Mouse (Mus musculus): ENCODE measurements around the gene Pnldc1.
"Not testable (repeated sequence)": the region's sequence is repeated elsewhere in the genome, so short reads cannot be mapped to it uniquely, and the experiment has no call there.

The Pnldc1 gene

DNA sequence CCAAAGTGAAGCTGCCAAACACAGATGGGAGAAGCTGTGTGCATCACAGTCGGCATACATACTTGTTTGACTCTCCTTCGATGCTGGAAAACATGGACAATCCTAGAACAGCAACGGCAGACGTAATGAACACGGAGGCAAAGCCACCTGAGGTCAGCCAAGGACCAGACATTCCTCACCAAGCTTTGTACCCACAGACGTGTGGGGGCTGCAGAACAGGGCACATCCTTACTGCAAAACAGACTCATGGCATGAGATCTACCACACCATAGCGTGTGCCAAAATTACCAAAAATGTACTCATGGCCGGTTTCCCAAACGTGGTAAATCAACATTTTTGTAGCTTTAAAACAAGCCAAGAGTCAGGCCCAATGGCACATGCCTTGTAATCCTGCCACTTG lies 3.6 kb downstream of the Pnldc1 start:
- no peak for DNase-seq (ENCODE audit: low spot score in 2 of 2)

DNA sequence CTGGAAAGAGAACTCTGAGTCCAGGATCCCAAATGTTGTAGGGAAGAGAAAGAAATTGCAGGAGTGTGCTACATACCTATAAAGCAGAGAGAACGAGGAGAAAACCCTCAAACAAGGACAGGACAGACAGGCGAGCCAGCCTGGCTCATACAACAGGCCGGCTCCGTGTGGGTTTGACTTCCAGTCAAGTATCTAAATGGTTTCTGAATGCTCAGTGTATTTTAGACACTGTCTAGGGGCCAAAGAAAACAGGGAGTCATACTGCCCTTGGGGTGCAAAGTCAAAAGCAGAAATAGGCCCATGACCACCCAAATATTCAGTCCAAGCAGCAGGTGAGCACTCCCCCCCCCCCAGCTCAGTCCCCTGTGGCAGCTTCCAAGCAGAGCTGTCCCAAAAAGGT lies 4.2 kb downstream of the Pnldc1 start:
- no peak for DNase-seq (ENCODE audit: low spot score in 2 of 2)

DNA sequence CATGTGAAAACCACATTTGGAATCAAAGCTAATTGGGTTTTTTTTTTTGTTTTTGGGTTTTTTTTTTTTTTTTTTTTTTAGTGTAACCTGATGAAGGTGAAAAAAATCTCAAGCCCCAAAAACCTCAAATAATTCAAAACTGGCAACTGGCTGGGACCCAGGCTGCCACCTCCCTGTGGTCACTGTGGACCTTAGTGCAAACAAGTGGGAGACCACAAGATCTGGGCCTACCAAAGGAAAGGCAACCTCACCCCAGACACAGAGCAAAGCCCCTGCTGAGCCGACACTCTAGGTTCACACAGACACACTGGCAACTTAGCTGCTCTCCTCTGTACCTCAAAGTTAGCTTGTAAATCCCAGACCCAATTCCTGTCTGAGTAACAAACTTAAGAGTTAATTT lies 5.7 kb downstream of the Pnldc1 start:
- no peak for DNase-seq (ENCODE audit: low spot score in 2 of 2)

DNA sequence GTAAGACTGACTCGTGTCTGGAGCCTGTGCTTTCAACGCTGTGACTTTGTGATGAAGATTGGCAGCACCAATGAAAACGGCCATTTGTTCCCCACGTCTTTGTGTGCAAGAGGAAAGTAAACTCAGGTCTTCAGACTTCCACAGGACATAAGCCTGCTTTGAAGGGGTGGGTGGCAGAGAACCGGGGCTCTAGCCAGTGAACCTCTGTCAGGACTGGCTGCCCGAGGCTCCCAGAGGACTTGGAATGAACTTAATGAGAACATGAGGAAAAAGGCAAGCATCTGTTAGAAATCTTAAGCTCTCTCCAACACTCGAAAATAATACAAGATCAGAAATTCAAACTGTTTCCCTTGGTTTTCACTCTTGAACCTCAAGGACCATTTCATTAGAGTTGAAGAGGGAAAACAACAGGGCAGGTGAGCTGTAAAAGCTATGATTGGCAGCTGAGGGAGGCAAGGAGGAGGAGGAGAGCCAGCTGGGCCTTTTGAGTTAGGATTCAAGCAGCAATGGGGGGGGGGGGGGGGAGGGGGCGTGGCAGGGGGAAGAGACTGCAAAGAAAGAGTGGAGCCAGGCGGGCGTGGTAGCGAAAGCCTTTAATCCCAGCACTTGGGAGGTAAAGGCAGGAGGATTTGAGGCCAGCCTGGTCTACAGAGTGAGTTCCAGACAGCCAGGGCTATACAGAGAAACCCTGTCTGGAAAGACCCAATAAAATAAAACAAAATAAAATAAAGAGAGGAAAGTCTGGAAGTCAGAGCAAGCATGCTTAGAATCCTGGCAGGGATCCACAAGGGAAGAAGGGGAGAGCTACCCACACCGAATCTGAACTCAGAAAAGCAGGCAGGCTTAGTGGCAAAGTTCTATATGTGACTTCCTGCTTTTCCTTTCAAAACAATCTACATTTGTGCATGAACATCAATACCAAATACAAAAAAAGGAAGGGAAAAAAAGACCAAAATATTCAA lies 6.4 kb downstream of the Pnldc1 start:
- DNase-seq (ENCODE audit: low spot score in 2 of 2) = no peak

DNA sequence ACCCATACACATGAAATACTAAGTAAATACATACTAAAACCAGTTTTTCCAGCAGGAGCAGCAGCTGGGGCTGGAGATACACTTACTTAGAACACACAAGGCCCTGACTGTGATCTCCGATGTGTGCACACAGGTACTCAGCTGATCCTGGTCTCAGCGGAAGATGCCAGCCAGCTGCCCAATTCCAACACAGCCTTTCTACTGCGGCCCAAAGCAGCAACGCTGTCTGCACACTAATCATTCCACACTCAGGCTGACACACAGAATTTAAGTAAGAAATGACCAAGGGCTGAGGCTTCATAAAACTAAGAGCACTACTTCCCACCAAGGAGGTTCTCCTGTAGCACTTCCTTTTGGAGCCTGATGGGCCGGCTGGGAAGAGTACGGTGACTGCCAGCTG lies 7.7 kb downstream of the Pnldc1 start:
- DNase-seq (ENCODE audit: low spot score in 2 of 2) = no peak

DNA sequence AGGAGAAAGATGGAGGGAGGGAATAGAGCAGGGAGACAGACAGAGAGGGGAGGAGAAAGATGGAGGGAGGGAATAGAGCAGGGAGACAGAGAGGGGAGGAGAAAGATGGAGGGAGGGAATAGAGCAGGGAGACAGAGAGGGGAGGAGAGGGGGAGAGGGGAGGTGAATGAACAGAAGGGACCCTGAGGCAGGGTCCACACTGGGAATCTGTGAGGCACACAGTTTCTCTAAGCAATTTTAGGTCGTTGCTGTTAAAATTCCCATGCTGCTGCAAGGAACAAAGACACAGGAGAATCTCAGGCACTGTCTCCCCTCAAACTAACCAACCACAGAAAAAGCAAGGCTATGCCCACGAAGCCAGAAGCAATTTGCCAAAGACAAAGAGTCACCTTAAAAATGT lies 11.4 kb downstream of the Pnldc1 start:
- not testable (repeated sequence) for DNase-seq (ENCODE audit: low spot score in 2 of 2)

DNA sequence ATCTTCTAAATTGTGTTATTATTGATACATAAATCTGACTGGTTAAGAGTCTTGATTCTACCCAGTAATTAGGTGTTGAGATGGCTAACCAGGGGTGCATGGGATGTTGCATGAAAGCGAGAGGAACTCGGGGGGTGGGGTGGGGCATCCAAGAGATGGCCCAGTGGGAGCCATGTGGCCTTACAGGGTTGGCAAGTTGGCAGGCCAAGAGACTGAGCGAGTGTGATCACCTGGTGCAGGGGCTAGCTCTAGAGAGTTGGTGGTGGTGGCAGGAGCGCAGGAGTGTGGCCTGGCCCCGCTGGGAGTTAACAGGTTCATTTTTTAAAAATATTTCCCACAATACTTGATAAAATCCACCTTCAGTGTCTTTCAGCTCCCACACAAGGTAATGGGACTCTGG lies 12.4 kb downstream of the Pnldc1 start:
- DNase-seq (ENCODE audit: low spot score in 2 of 2) = no peak

DNA sequence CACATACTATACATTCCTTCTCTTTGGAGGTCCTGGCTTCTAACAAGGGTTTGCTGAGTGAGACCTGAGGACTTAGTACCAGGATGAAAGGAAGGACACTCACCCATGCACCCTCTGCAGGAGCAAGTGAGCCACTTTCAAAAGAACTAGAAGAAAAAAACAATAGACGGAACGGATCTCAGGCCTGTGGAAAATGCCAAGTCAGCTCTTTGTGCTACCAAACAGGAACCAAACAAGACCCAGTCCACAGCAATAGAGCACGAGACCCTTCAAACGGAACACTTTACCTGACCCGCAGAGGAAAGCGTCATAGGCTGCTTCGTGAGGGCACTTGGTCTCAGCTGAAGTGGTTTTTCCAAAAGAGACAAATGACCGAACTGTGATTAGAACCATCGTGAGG lies 18.0 kb downstream of the Pnldc1 start:
- DNase-seq (ENCODE audit: low spot score in 2 of 2) = no peak

DNA sequence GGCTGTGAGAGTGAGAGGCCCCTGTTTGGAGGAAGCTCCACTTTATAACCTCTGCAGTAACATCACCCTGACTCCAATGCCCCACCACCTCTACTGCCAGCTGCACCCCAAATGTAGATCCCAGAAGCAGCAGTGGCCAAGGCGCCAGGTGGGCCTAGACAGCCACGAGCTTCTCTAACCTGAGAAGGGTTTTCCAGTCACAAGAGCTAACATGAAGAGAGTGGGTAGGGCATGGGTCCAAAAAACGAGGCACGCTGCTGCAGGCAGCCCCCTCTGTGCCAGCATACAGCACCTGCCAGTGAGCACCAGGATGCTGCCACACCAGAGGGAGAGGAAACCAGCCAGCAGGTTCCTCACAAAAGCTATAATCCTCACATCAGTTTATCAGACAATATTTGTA lies 19.0 kb downstream of the Pnldc1 start:
- no peak for DNase-seq (ENCODE audit: low spot score in 2 of 2)

DNA sequence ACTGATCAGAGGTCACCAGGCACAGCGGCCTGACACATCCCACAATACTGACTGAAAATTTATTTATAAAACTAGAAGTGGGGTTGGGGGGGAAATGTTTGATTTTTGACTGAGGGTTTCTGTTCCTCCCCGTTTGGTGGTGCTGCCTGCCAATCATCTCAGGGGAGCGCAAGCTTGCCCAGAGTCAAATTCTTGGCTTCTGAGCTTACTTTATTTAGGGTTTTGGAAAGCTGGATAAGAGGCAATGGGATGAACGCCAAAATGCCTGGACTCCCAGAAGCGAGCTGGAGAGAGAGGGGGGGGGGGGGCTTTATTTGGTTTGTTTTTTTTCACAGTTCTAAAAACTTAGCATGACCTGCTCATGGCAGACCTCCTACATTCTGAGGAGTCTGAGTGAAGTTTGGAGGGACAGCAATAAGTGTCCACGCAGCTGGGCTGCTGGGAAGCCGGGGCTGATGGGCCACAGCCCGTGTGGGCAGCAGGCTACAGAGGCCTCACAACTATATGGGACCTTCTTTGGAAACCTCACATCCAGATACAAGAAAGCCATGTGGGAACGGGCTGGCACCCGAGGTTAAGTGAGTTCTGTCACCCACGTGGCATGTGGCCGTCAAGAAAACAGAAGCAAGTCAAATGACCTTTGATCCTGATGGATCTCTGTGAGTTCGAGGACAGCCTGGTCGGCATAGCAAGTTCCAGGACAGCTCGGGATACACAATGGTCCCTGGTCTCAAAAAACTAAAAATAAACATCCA lies 22.8 kb downstream of the Pnldc1 start:
- no peak for DNase-seq (ENCODE audit: low spot score in 2 of 2)

DNA sequence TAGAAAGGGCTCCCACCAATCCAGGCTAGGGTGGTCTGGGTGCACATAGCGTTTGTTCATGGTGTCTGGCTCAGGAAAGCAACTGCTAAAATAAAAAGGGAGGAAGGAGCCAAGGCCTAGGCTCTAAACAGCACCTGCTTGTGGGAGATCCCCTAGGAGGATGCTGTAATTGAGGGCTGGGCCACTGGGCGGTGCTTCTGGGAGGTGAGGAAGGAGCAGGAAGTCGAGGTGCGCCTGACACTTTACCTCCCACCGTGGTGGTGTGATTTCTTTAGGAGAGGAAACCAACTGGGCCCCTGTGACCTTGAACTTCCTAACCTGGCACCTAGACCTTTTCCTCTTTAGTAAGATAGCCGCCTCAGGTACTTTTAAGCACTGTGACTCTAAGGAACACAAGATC lies 23.4 kb downstream of the Pnldc1 start:
- DNase-seq (ENCODE audit: low spot score in 2 of 2) = peak in 1 of 2 experiments; percentile 30

DNA sequence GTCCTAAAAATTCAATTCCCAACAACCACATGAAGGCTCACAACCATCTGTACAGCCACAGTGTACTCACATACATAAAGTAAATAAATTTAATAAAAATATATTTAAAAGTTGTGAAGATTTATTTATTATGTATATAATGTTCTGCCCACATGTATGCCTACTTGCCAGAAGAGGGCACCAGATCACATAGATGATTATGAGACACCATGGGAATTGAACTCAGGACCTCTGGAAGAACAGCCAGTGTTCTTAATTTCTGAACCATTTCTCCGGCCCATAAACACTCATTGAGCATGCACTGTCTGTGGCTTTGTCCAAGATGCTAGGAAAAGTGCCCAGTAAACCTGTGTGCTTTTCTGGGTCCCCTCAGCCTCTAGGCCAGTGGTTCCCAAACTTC lies 28.8 kb downstream of the Pnldc1 start:
- DNase-seq (ENCODE audit: low spot score in 2 of 2) = no peak

DNA sequence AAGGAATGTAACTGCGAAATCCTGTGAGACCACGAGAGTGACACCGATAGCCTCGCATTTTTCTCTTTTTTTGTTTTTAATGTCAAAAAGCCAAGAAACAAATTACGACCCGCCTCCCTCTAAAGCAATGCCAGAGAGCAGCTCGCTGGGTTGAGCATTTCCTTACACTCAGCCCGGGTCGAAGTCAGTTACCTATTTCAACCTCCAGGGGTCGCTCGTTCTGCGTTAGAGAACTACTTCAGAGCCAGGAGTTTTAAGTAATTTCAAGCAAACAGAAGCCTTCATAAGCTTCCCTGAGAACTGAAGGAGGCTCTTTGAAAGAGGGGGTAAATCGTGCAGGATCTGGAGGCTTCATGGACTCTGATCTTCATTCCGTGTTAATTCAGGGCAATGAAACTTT lies 29.9 kb downstream of the Pnldc1 start:
- peak; percentile 63 to 83 for DNase-seq (ENCODE audit: low spot score in 2 of 2)

DNA sequence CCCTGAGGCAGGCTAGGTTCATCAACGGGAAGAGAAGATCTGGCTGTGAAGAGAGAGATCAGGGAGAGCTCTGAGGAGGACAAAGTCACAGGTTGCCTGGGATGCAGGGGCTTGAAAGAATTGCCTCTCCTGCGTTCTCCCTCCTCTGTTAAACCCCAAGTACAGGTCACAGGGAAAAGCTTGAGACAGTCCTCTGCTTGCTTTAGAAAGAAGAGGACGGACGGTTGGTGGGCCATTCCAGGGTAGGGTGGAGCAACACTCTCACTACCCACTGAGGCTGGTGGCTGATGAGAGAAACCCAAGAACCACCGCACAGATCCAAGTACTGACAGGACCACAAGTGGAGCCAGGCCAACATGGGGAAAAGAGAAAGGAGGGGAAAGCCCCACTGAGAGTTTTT lies 34.3 kb downstream of the Pnldc1 start, which contains the start of gene Mrgprh:
Gene Mrgprh (plus strand): TSS at position 301 of the 400 bp plus-strand sequence.
- DNase-seq (ENCODE audit: low spot score in 2 of 2) = no peak

DNA sequence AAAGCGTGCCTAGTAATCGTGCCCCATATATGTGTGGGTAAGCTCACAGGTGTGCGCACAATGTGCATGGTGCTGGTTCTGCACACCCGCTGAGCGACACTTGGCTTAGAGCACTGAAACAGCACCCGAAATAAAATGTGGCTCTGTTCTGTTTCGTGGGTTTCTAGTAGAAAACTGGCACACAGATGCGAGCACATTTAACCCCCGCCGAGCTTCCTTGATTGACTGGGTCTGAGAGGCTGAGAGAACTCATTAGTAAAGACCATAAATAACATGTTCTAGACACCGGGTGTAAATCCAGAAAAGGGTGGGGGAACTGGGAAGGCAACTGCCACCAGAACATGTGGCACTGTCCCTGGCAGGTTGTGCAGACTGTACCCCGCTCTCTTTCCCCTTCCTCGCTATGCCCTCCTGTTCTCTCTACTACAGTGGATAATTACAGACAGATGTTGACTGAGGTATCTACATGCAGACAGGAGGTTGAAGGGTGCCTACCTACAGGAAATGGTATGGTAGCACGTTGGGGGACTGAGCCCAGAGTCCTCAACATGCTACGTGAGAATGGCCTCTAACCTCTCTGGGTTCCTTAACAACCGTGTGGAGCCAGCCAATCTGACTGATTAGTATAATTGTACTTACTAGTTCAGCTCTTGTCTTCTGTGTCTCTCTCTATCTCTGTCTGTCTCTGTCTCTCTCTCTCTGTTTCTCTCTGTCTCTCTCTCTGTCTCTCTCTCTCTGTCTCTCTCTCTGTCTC lies 37.6 kb downstream of the Pnldc1 start:
- DNase-seq (ENCODE audit: low spot score in 2 of 2) = no peak

DNA sequence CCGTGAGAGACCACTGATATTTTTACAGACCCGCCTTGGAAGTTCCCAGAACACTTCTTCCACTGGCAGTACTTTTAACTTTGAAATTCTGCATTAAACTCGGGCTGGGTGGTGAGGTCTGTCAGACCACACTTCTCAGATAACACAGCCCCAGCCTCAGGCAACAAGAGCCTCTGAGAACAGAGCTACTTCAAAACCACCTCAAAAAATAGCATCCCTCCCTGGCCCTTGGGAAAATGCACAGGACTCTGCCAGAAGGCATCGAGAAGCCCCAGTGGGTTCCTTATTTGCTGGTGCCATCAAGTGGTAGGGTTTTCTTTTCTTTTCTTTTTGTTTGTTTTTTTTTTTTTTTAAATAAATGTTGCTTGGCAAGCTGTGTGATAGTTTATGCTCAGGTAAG lies 41.4 kb downstream of the Pnldc1 start:
- no peak for DNase-seq (ENCODE audit: low spot score in 2 of 2)

DNA sequence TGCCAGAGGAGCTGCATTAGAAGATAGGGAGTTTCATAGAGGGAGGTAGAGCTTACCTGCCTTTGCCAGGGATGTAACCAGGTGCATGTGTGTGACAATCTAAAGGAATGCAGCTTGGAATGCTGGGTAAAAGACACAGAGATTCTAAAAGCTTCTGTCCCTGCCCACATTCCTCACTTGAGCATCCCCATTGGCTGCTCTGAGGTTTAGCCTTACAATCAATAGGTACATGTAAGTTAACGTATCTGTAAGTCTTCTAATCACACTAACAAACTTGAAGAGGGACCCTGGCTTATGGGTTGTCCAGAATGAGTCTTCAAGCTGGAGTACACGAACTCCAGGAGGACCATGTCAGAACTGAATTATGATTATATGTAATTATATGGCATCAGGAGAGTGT lies 42.0 kb downstream of the Pnldc1 start, which contains the start of gene Mas1:
Gene Mas1 (minus strand): TSS at position 101 of the 400 bp plus-strand sequence.
- DNase-seq (ENCODE audit: low spot score in 2 of 2) = no peak

DNA sequence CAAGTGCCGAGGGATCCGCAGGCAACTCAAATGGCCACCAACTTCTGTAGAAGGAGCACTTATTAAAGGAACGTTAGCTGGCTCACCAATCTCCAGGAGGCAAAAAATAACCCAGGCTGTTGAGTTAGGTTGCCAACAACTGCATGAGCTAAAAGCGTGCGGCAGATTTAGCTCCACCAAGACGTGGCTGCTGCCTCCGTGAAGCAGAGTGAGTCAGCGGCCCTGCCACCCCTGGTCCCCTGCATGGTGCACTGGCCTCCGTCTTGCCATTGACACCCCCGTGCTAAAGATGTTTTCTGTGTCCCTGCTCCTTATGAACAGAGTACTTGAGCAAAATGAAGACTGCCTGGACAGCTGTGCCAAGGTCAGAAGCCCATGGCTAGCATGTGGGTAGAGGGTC lies 43.2 kb downstream of the Pnldc1 start:
- no peak for DNase-seq (ENCODE audit: low spot score in 2 of 2)

DNA sequence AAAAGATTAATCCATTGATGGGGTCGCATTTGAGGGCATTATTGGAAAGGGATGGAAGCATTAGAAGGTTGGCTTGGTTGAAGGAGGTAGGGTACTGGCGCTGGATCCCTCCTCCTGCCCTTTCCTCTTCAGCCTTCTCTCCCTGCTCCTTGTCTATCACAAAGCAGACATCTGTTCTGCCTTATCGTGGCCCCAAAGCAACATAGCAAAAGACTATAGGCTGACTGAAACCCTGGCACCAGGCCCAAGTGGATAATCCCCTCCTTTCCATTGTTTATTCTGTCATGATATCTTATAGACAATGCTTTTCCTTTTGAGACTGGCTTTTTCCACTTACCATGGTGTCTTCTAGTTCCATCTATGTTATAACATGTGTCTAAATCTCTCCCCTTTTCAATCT lies 44.6 kb downstream of the Pnldc1 start:
- no peak for DNase-seq (ENCODE audit: low spot score in 2 of 2)

DNA sequence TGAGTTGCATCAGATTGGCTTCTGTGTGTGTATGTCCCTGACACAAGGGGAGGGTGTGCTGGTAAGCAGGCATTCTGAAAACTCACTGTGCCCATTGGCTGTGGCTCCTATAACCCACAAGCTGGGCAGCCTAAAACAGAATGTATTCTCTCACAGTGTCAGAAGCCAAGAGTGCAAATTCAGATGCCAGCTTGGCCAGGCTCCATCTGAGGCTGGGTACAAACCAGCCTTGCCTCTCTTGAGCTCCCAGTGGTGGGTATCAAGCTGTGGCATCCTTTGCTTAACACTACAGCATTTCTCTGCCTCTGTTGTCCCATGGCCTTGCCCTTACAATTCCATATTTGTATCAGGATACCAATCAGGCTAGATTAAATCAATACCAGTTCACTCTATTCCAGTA lies 45.9 kb downstream of the Pnldc1 start:
- no peak for DNase-seq (ENCODE audit: low spot score in 2 of 2)

DNA sequence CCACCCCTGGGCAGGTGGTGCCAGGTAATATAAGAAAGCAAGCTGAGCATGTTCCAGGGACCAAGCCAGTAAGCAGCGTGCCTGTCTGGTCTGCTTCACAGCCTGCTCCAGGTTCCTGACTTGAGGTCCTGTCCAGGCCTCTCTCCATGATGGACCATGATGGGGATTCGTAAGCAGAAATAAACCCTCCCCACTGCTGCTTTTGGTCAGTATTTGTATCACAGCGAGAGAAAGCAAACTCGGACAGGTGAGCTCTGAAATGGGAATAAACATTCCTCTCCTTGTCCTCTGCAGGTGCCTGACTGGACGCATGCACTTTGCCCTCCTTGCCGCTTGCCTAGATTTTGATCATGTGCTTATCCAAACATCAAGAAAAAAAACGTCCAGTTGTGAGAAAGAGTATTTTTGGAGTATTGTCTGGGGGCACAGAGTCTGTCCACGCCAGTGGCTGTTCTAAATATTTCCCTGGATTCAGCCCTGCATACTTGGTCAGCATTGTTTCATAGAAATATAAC lies 51.0 kb downstream of the Pnldc1 start:
- no peak for DNase-seq (ENCODE audit: low spot score in 2 of 2)

DNA sequence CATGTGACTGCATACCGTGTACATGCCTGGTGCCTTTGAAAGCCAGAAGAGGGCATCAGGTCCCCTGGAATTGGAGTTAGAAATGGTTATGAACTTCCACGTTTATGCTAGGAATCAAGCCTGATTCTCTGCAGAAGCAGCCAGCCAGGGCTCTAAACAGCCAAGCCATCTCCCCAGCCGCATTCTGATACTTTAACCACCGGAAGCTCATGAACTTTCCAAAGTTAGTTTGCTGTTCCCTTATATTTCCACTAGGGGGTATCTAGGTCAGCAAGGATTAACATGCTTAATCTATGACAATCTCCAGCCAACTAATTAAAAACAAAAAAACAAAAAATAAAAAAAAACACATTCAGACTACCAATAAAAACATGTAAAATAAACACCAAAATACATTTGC lies 52.0 kb downstream of the Pnldc1 start:
- no peak for DNase-seq (ENCODE audit: low spot score in 2 of 2)
